Mouse (Mus musculus): ENCODE measurements around the gene St7. TPM values are rescaled to one million over a fixed set of nuclear protein-coding genes. Genes with fewer than 3 reads are reported as not detected.

Gene St7
- polyA plus RNA-seq, 1 experiment from 2014 or later, result 23.8 TPM

- no peak for DNase-seq (ENCODE audit: low spot score)
- Histone ChIP-seq H3K9me3 (replicated peaks) (no peaks in the 10 kb centered on the region), H3K36me3 (peaks cover 13% of the 10 kb centered on the region), H3K27ac (replicated peaks) (no peak overlapping the region), H3K4me1 (peaks cover 16% of the 10 kb centered on the region), H3K27me3 (ENCODE audit: low read depth, poor library complexity, severe bottlenecking) (no peaks in the 10 kb centered on the region), H3K4me3 (no peak overlapping the region)
- WGBS, result 35% methylated on average over 4 of the region's 4 CpGs
These were observed 232.5 kb downstream of the St7 start for GRCm38 (mm10) chr6:17925267-17925666.

GRCm38 (mm10) chr6:17927746-17928145 is 235.0 kb downstream of the St7 start:
- Histone ChIP-seq H3K27ac (replicated peaks) (no peak overlapping the region), H3K9me3 (replicated peaks) (no peaks in the 10 kb centered on the region), H3K27me3 (ENCODE audit: low read depth, poor library complexity, severe bottlenecking) (no peaks in the 10 kb centered on the region), H3K36me3 (peaks cover 5% of the 10 kb centered on the region), H3K4me1 (peaks cover 16% of the 10 kb centered on the region), H3K4me3 (no peak overlapping the region)
- 86% methylated on average over 11 of the region's 11 CpGs for WGBS
- no peak for DNase-seq (ENCODE audit: low spot score)

GRCm38 (mm10) chr6:17931187-17931586 is 238.5 kb downstream of the St7 start:
- Histone ChIP-seq H3K4me1 (peaks cover 13% of the 10 kb centered on the region), H3K27me3 (ENCODE audit: low read depth, poor library complexity, severe bottlenecking) (no peaks in the 10 kb centered on the region), H3K9me3 (replicated peaks) (no peaks in the 10 kb centered on the region), H3K36me3 (peaks cover 23% of the 10 kb centered on the region), H3K4me3 (no peak overlapping the region), H3K27ac (replicated peaks) (no peak overlapping the region)
- no peak for DNase-seq (ENCODE audit: low spot score)
- WGBS, result 95% methylated on average over 2 of the region's 2 CpGs

- H3K9me3 ChIP-seq (replicated peaks), result no peaks in the 10 kb centered on the region
- H3K36me3 ChIP-seq, result peaks cover 23% of the 10 kb centered on the region
- H3K4me1 ChIP-seq, result peaks cover 7% of the 10 kb centered on the region; the same call in 1 of the 2 replicates
- 87% methylated on average over 7 of the region's 7 CpGs for WGBS
- H3K27me3 ChIP-seq (ENCODE audit: low read depth, poor library complexity, severe bottlenecking), result no peaks in the 10 kb centered on the region
- H3K4me3 ChIP-seq, result no peak overlapping the region
- no peak overlapping the region for H3K27ac ChIP-seq (replicated peaks)
- DNase-seq (ENCODE audit: low spot score), result no peak
These were observed 239.1 kb downstream of the St7 start for GRCm38 (mm10) chr6:17931835-17932234.

GRCm38 (mm10) chr6:17932806-17933205 is 240.1 kb downstream of the St7 start:
- Histone ChIP-seq H3K36me3 (peaks cover 23% of the 10 kb centered on the region), H3K4me1 (peaks cover under 1% of the 10 kb centered on the region; the same call in 1 of the 2 replicates), H3K27me3 (ENCODE audit: low read depth, poor library complexity, severe bottlenecking) (no peaks in the 10 kb centered on the region), H3K4me3 (no peak overlapping the region), H3K9me3 (replicated peaks) (no peaks in the 10 kb centered on the region), H3K27ac (replicated peaks) (no peak overlapping the region)
- DNase-seq (ENCODE audit: low spot score), result no peak
- WGBS, result 90% methylated on average over 8 of the region's 8 CpGs

- WGBS, result 79% methylated on average over 11 of the region's 11 CpGs
- Histone ChIP-seq H3K27me3 (ENCODE audit: low read depth, poor library complexity, severe bottlenecking) (no peaks in the 10 kb centered on the region), H3K4me1 (peaks cover 12% of the 10 kb centered on the region), H3K4me3 (no peak overlapping the region), H3K27ac (replicated peaks) (0 out of 2 replicates have a peak overlapping the region, but pooled peaks have one; percentile 9), H3K36me3 (peaks cover 52% of the 10 kb centered on the region), H3K9me3 (replicated peaks) (no peaks in the 10 kb centered on the region)
- no peak for DNase-seq (ENCODE audit: low spot score)
These were observed 246.1 kb downstream of the St7 start for GRCm38 (mm10) chr6:17938631-17939346.

- Histone ChIP-seq H3K27me3 (ENCODE audit: low read depth, poor library complexity, severe bottlenecking) (no peaks in the 10 kb centered on the region), H3K4me3 (no peak overlapping the region), H3K4me1 (peaks cover 12% of the 10 kb centered on the region), H3K9me3 (replicated peaks) (no peaks in the 10 kb centered on the region), H3K27ac (replicated peaks) (no peak overlapping the region), H3K36me3 (peaks cover 30% of the 10 kb centered on the region)
- DNase-seq (ENCODE audit: low spot score), result no peak
- 49% methylated on average over 2 of the region's 2 CpGs for WGBS
These were observed 249.2 kb downstream of the St7 start for GRCm38 (mm10) chr6:17941916-17942315.

GRCm38 (mm10) chr6:17942344-17942743 is 249.6 kb downstream of the St7 start:
- 62% methylated on average over 7 of the region's 7 CpGs for WGBS
- Histone ChIP-seq H3K4me3 (no peak overlapping the region), H3K9me3 (replicated peaks) (no peaks in the 10 kb centered on the region), H3K4me1 (peaks cover 12% of the 10 kb centered on the region), H3K36me3 (peaks cover 30% of the 10 kb centered on the region), H3K27ac (replicated peaks) (no peak overlapping the region), H3K27me3 (ENCODE audit: low read depth, poor library complexity, severe bottlenecking) (no peaks in the 10 kb centered on the region)
- DNase-seq (ENCODE audit: low spot score), result no peak

GRCm38 (mm10) chr6:17943877-17944617 is 251.3 kb downstream of the St7 start:
- DNase-seq (ENCODE audit: low spot score), result no peak
- Histone ChIP-seq H3K27ac (replicated peaks) (no peak overlapping the region), H3K36me3 (peaks cover 21% of the 10 kb centered on the region), H3K9me3 (replicated peaks) (no peaks in the 10 kb centered on the region), H3K4me3 (no peak overlapping the region), H3K4me1 (peaks cover 6% of the 10 kb centered on the region; the same call in 1 of the 2 replicates), H3K27me3 (ENCODE audit: low read depth, poor library complexity, severe bottlenecking) (no peaks in the 10 kb centered on the region)
- WGBS, result 86% methylated on average over 9 of the region's 9 CpGs

- Histone ChIP-seq H3K36me3 (peaks cover 6% of the 10 kb centered on the region; the same call in 1 of the 2 replicates), H3K4me1 (peaks cover 6% of the 10 kb centered on the region; the same call in 1 of the 2 replicates), H3K9me3 (replicated peaks) (no peaks in the 10 kb centered on the region), H3K27me3 (ENCODE audit: low read depth, poor library complexity, severe bottlenecking) (no peaks in the 10 kb centered on the region), H3K27ac (replicated peaks) (no peak overlapping the region), H3K4me3 (no peak overlapping the region)
- WGBS, result 77% methylated on average over 5 of the region's 5 CpGs
- DNase-seq (ENCODE audit: low spot score), result no peak
These were observed 253.7 kb downstream of the St7 start for GRCm38 (mm10) chr6:17946456-17946855.

GRCm38 (mm10) chr6:17947130-17947831 is 254.5 kb downstream of the St7 start:
- Histone ChIP-seq H3K27me3 (ENCODE audit: low read depth, poor library complexity, severe bottlenecking) (no peaks in the 10 kb centered on the region), H3K27ac (replicated peaks) (no peak overlapping the region), H3K4me3 (no peak overlapping the region), H3K4me1 (no peaks in the 10 kb centered on the region), H3K36me3 (peaks cover 6% of the 10 kb centered on the region; the same call in 1 of the 2 replicates), H3K9me3 (replicated peaks) (no peaks in the 10 kb centered on the region)
- DNase-seq (ENCODE audit: low spot score), result no peak
- 84% methylated on average over 11 of the region's 11 CpGs for WGBS

- Histone ChIP-seq H3K4me3 (no peak overlapping the region), H3K9me3 (replicated peaks) (no peaks in the 10 kb centered on the region), H3K4me1 (no peaks in the 10 kb centered on the region), H3K36me3 (no peaks in the 10 kb centered on the region), H3K27me3 (ENCODE audit: low read depth, poor library complexity, severe bottlenecking) (no peaks in the 10 kb centered on the region), H3K27ac (replicated peaks) (no peak overlapping the region)
- WGBS, result 92% methylated on average over 5 of the region's 5 CpGs
- DNase-seq (ENCODE audit: low spot score), result no peak
These were observed 256.4 kb downstream of the St7 start for GRCm38 (mm10) chr6:17949103-17949502.

All from midbrain, embryonic 10.5 days (tissue).